Mouse (Mus musculus) lung, adult 2 months (tissue): ENCODE data around the gene Ghr. TPM values are rescaled to one million over a fixed set of nuclear protein-coding genes. Genes with fewer than 3 reads are reported as not detected.

Source experiments
- DNase-seq: peaks from one replicate; pipeline ENCODE4 v3.0.0; 2022
- H3K4me1 ChIP-seq: fragments of 200-500 bp; 2 replicates; pipeline ENCODE4 v1.6.1; 2011; ENCODE audit warnings: low read length; ENCODE audit not compliant: control insufficient read depth, insufficient read depth
- H3K4me3 ChIP-seq: fragments of 200-500 bp; replicated peaks from 2 replicates; pipeline ENCODE3; 2011; ENCODE audit warnings: low read depth, mild to moderate bottlenecking, control low read depth, low read length; ENCODE audit errors: extremely low read depth
- CTCF ChIP-seq: fragments of 200-500 bp; IDR thresholded peaks from 2 replicates; pipeline ENCODE4 v1.5.1; 2011; ENCODE audit warnings: mild to moderate bottlenecking, low read length, control low read depth; ENCODE audit not compliant: insufficient read depth
- POLR2A ChIP-seq: fragments of 200-500 bp; IDR thresholded peaks from 2 replicates; pipeline ENCODE4 v1.6.1; 2011; ENCODE audit warnings: low read depth, mild to moderate bottlenecking, control low read depth, low read length, borderline replicate concordance; ENCODE audit errors: extremely low read depth
- WGBS: fragments of 180-500 bp; shearing (Covaris S2); methylation state at CpG from one replicate; pipeline ENCODE4 v1.1.7; 2018; 5-methylcytosine and 5-hydroxymethylcytosine counted together
- polyA plus RNA-seq: library from polyadenylated mRNA; depleted of rRNA; stranded (reverse); fragments of >200 nt; gene quantifications from 2 replicates; pipeline ENCODE4 v1.2.3, GENCODE M21; 2012

The Ghr gene
- polyA plus RNA-seq, 1 experiment, result 30.4 TPM

- H3K4me3 ChIP-seq, result no peak overlapping the region
- peaks cover 20% of the 10 kb centered on the region for H3K4me1 ChIP-seq
- 61% methylated on average over 3 of the region's 3 CpGs for WGBS
- DNase-seq, result no peak
- TF ChIP-seq CTCF (no peak), POLR2A (no peak)
Measured at GRCm38 (mm10) chr15:3434461-3434860, 148.8 kb downstream of the Ghr start.

- Histone ChIP-seq H3K4me1 (peaks cover 27% of the 10 kb centered on the region), H3K4me3 (no peak overlapping the region)
- TF ChIP-seq CTCF (no peak), POLR2A (no peak)
- DNase-seq, result peak; percentile 31
- WGBS, result 18% methylated on average over 7 of the region's 7 CpGs
Measured at GRCm38 (mm10) chr15:3433281-3433680, 150.0 kb downstream of the Ghr start.

- DNase-seq, result no peak
- 35% methylated on average over 1 of the region's 1 CpGs for WGBS
- TF ChIP-seq CTCF (no peak), POLR2A (no peak)
- no peak overlapping the region for H3K4me3 ChIP-seq
- H3K4me1 ChIP-seq, result peaks cover 27% of the 10 kb centered on the region
Measured at GRCm38 (mm10) chr15:3432823-3433222, 150.5 kb downstream of the Ghr start.

- TF ChIP-seq POLR2A (no peak), CTCF (no peak)
- H3K4me3 ChIP-seq, result no peak overlapping the region
- no peak for DNase-seq
- H3K4me1 ChIP-seq, result peaks cover 16% of the 10 kb centered on the region
Measured at GRCm38 (mm10) chr15:3429417-3429816, 153.9 kb downstream of the Ghr start.

GRCm38 (mm10) chr15:3429001-3429400, 154.3 kb downstream of the Ghr start:
- no peak overlapping the region for H3K4me3 ChIP-seq
- 72% methylated on average over 5 of the region's 5 CpGs for WGBS
- no peak for DNase-seq
- TF ChIP-seq CTCF, result no peak
- no peak for TF ChIP-seq POLR2A
- peaks cover 14% of the 10 kb centered on the region for H3K4me1 ChIP-seq

GRCm38 (mm10) chr15:3426401-3426800, 156.9 kb downstream of the Ghr start:
- no peak overlapping the region for H3K4me3 ChIP-seq
- DNase-seq, result no peak
- 58% methylated on average over 4 of the region's 4 CpGs for WGBS
- H3K4me1 ChIP-seq, result peaks cover 14% of the 10 kb centered on the region
- no peak for TF ChIP-seq POLR2A
- no peak for TF ChIP-seq CTCF

- 47% methylated on average over 4 of the region's 4 CpGs for WGBS
- TF ChIP-seq POLR2A (no peak), CTCF (no peak)
- H3K4me3 ChIP-seq, result no peak overlapping the region
- DNase-seq, result no peak
- peaks cover 8% of the 10 kb centered on the region for H3K4me1 ChIP-seq
Measured at GRCm38 (mm10) chr15:3423177-3423576, 160.1 kb downstream of the Ghr start.

GRCm38 (mm10) chr15:3417699-3418098, 165.6 kb downstream of the Ghr start:
- WGBS, result 45% methylated on average over 3 of the region's 3 CpGs

GRCm38 (mm10) chr15:3413103-3413502, 170.2 kb downstream of the Ghr start:
- no peak for TF ChIP-seq POLR2A
- TF ChIP-seq CTCF, result no peak
- Histone ChIP-seq H3K4me3 (no peak overlapping the region), H3K4me1 (no peaks in the 10 kb centered on the region)
- DNase-seq, result no peak
- WGBS, result 94% methylated on average over 3 of the region's 3 CpGs

More at GRCm38 (mm10) chr15:3417699-3418098, 165.6 kb downstream of the Ghr start:
- peaks cover 2% of the 10 kb centered on the region; the same call in 1 of the 2 replicates for H3K4me1 ChIP-seq
- DNase-seq, result no peak
- no peak for TF ChIP-seq POLR2A
- H3K4me3 ChIP-seq, result no peak overlapping the region

GRCm38 (mm10) chr15:3408478-3408877, 174.8 kb downstream of the Ghr start:
- Histone ChIP-seq H3K4me1 (no peaks in the 10 kb centered on the region), H3K4me3 (no peak overlapping the region)
- no peak for TF ChIP-seq POLR2A
- no peak for TF ChIP-seq CTCF
- no peak for DNase-seq
- WGBS, result 60% methylated on average over 4 of the region's 4 CpGs

GRCm38 (mm10) chr15:3399196-3399595, 184.1 kb downstream of the Ghr start:
- TF ChIP-seq POLR2A (no peak), CTCF (no peak)
- no peak for DNase-seq
- no peak overlapping the region for H3K4me3 ChIP-seq
- peaks cover 12% of the 10 kb centered on the region for H3K4me1 ChIP-seq
